Mouse (Mus musculus) thymus, adult 2 months (tissue): Measurements from ENCODE around the gene Prss41.

Experiments used
- CTCF ChIP-seq: fragments of 200-500 bp; IDR thresholded peaks from 2 replicates; pipeline ENCODE4 v1.5.1; 2012; ENCODE audit warnings: mild to moderate bottlenecking, control low read depth, low read length, moderate library complexity, borderline replicate concordance; ENCODE audit not compliant: control insufficient read depth, poor library complexity, insufficient read depth; ENCODE audit errors: extremely low read depth
- POLR2A ChIP-seq: fragments of 200-500 bp; IDR thresholded peaks from 2 replicates; pipeline ENCODE4 v1.6.1; 2012; ENCODE audit warnings: mild to moderate bottlenecking, low read length, control low read depth, moderate library complexity; ENCODE audit not compliant: control insufficient read depth, poor library complexity, insufficient read depth; ENCODE audit errors: extremely low read depth

DNA sequence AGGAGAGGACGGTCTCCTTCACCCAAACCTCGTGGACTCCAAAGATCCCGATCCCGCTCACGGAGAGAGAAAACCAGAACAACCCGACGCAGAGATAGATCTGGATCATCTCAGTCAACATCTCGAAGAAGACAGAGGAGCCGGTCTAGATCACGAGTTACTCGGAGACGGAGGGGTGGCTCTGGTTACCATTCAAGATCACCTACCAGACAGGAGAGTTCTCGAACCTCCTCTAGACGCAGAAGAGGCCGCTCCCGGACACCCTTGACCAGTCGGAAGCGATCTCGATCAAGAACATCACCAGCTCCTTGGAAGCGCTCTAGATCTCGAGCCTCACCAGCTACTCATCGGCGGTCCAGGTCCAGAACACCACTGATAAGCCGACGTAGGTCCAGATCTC is 24.7 kb downstream of the Prss41 start:
- TF ChIP-seq POLR2A (no peak), CTCF (no peak)
